Mouse (Mus musculus) c-Kit-positive CD71-negative TER-119-negative erythroid progenitor cells, embryonic 14.5 days (primary cell): ENCODE measurements around the gene Olfr31.
A peak's percentile ranks its signal among the peaks of the same experiment; 100 is the strongest.

ENCODE experiments used
- DNase-seq: peaks from one replicate; pipeline ENCODE4 v3.0.0-alpha.2; 2013; ENCODE audit warnings: low read depth

The Olfr31 gene

DNA sequence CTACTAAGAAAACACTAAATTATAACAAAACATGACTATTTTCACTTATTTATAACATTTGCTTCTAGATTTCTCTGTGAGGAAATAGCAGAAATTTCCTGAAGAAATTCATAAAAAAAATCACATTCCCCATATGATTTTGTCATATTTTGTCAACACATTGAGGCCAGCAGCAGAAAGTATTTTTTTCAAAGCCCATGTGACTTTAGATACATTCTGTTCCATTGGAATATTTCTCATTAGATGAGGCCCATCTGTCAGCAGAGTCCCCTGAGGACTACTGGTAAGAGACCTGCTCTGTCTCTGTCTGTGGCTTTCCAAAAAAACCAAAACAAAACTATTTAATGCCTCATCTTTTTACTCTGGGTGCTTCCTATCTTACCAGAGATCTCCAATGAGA lies at the start of gene Olfr31:
Gene Olfr31, plus strand, starts transcription at position 301 of the 400 bp plus-strand sequence.
- DNase-seq = no peak

DNA sequence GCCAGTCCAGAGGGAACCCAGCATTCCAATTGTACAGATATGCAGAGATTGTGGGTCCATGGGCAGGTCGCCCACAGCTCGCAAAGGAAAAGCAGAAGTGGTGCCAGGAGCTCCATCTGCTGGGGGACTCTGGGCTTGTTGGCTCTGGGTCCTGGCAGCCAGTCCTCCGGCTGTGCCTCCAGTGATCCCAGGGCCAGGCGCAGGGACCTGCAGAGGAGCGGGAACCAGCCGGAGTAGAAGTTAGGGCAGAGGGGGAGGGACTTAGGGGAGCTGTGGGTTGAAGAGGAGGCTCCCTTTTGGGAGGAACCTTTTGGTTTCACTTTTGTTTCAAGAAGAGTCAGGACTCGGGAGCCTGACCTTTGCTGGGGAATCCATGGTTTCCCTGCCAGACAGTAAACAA lies 28.2 kb upstream of the Olfr31 start:
- DNase-seq = peak; percentile 0

DNA sequence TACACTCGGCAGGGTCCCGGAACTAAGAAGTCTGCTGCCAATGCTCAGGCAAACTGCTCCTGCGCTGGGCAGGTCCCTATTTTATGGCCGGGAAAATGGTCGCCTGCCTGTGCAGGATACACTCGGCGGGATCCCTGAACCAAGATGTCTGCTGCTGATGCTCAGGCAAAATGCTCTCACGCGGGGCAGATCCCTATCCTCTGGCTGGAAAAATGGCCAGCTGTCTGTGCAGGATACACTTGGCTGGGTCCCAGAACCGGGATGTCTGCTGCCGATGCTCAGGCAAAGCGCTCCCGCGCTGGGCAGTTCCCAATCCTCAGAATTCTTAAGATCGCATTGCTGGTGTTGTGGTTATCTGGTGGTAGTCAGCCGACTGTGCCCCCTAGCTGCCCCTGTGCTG lies 13.7 kb upstream of the Olfr31 start:
- no peak for DNase-seq

DNA sequence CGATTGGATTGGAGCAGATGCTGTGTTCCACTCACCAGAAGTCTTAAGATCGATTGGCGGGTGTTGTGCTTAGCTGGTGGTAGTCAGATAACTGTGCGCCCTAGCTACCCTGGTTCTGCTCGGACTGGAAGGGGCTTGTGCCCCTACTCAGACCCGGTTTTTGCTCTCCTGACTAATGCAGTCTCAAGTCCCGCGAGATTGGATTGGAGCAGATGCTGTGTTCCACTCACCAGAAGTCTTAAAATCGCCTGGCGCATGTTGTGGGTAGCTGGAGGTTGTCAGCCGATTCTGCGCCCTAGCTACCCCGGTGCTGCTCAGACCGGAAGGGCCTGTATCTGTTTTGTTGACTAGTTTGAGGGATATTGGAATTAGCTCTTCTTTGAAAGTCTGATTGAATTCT lies 13.2 kb upstream of the Olfr31 start:
- no peak for DNase-seq

DNA sequence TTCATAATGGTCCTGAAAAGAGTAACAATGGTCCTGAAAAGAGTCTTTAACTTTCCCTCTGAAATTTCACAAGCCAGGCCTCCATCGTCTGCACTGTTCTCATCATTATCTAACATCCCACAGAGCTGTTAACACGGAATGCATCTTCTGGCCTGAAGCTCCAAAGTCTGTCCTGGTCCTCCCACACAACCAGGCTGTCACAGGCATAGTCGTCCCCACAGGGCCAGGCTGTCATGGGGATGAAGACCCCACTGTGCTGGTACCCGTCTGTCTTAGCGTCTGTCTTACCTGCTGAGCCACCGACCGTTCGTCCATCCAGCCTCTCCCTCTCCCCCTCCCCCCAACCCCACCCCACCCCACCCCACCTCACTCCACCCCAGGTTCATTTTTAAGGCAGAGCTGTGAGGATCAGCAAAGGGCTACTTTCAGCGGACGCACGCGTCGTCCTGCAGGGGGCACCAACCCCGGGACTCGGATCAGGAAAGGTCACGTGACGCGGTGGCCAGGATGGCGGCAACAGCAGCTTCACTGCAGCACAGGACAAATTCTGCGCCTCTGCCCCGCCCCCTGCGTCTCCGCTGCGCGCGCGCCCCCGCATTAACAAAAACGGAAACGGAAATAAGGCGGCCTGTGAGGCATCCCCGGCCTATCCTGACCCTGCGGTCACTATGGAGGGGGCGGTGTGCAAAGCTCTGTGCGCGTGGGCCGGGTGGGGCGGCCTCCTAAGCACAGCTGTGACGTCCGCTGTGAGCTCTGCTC lies 22.7 kb downstream of the Olfr31 start:
- peak; percentile 85 for DNase-seq

DNA sequence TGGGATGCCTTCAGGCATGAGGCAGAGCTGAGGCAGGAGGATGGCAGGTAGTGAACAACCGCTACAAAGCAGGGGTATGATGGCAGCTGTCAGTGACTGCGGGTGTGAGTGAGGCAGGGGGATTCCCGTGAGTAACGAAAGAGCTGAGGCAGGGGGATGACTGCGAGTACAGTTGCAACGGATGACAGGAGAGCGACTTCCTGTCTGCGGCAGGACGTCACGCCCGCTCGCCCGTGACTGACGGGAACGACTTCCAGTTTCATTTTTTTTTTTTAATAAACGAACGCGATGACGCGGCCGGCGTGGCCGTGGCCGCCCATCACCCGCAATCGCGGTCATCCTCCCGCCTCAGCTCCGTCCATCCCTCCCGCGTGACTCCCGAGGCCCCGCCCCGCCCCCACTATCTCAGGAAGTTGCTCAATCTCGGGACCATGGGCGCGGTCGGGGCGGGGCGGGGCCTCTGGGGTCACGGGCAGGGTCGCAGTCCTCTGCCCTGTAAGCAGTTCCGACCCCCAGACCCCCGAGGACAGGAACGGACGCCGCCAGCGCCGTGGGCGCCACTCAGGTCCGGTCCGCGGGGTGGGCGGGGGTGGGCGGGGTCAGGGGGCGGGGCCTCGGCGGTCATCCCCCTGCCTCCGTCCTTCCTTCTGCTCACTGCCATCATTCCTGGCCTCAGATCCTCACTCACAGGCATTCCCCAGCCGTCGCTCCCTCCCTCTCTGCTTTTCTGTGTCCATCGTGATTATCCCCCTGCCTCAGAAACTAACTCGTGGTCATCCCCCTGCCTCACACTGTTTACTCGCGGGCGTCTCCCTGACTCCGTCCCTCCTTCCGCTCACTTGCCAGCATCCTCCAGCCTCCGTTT lies 23.6 kb downstream of the Olfr31 start, which contains the start of gene Il3ra:
Gene Il3ra, plus strand, starts transcription at position 328 of the 865 bp plus-strand sequence.
- peak; percentile 56 for DNase-seq

DNA sequence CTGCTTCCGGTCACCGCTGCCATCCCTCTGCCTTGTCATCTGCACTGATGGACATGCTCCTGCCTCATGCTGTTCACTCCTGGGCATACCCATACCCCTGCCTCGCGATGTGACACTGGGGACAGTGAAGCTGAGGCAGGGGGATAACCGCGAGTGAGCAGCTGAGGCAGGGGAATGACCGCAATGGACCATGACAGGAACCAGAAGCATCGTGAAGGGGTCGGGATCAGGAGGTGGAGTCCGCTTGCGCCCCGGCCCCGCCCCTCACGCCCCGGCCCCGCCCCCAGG lies 24.1 kb downstream of the Olfr31 start:
- DNase-seq = no peak

DNA sequence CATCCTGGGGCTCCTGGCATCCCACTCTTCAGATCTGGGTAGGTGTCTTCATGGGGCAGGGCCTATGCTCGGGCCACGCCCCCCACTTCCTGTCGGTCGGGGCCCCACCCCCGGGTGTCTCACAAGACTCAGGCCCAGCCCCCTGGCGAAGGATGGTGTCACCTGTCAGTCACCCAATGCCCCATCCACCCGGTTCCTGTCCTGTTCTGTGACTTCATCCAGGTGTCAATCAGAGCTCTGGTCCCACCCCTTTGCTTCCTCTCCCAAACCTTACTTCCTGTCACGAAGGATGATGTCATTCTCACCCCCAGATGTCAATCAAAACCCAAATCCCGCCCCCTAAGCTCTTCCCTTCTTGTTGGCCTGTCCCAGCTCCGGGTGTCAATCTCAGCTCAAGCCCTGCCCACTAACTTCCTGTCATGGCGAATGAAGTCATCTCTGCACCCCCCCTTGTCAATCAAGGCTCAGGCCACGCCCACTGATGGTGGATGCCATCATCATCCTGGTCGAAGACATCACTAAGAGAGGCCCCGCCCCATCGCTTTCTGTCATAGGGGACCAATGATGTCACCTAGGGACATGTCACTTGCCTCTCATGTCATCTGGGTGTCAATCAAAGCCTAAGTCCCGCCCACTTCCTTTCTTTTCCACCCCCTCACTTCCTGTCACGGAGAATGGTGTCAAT lies 24.7 kb downstream of the Olfr31 start:
- DNase-seq = no peak

DNA sequence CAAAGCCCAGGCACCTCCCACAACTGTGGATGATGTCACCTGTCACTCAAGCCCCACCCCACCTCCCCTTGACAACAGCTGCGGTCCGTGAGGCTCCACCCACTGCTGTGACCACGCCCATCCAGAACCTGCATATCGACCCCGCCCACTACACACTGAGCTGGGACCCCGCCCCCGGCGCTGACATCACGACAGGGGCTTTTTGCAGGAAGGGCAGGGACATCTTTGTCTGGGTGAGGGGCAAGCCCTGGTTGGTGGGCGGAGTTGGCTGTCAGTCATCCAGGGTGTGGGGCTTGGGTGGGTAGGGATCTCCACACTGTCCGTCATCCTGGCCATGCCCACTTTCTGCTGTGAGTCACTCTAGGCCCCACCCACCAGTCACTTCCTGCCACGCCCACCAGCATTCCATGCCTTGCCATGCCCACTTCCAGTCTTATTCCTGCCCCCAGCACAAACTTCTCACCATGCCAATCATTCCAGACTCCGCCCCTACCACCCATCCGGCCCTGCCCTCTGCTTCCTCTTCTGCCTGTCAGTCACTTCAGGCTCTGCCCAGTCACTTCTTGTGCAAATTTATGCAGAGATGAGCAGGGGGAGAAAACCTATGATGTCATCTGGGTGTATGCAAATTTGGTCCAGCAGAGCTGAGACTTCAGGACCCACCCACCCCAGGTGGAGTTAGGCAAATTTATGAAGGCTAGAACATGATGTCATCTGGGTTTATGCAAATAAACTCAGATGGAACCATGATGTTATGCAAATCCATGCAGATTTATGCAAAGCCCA lies 25.4 kb downstream of the Olfr31 start:
- DNase-seq = no peak

DNA sequence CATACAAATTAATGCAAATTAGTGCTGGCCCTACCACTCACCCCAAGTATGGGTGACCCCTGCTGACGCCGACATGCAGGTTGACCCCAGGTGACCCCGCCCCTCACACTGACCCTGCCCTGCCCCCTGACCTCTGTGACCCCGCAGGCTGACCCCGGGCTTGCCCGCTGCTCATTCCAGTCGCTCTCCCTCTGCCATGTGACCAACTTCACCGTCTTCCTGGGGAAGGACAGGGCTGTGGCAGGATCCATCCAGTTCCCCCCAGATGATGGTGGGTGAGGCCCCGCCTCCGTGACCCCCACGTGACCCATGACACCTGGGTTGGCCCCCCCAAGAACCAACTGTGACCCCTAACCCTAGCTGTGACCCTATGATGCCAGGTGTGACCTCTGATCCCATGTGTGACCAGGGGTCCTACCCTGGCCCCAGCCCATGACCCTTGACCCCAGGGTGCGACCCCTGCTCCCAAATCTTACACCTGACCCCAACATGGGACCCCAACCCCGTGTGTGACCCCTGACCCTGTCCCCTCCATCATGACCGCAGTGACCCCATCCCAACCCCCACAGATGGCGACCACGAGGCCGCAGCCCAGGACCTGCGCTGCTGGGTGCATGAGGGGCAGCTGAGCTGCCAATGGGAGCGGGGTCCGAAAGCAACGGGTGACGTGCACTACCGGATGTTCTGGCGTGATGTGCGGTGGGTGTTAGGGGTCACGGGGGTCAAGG lies 26.2 kb downstream of the Olfr31 start:
- DNase-seq = no peak

DNA sequence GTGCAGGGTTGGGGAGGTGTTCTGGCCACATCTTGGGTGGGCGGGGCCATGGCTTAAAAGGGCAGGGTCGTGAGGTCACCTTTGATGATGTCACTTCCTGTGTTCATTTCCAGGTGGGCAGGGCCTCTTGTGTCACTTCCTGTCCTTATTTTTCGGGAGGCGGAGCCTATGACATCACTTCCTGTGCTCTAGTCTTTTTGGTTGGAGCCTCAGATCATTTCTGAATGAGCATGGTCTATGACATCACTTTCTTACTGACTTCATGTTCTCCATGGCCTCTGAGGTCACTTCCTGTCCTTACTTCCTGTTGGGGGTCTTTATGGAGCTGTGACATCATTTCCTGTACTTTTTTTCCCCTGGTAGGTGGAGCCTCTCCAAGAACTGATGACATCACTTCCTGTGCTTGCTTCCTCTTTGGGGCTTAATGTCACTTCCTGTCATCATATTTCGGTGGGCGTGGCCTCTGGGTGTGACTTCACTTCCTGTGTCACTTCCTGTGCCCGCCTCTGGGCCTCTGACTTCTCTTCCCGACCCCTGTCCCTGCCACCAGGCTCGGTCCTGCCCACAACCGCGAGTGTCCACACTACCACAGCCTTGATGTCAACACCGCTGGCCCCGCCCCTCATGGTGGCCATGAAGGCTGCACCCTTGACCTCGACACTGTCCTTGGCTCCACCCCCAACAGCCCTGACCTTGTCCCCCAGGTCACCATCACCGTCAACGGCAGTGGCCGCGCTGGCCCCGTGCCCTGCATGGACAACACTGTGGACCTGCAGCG lies 27.0 kb downstream of the Olfr31 start:
- DNase-seq = no peak

DNA sequence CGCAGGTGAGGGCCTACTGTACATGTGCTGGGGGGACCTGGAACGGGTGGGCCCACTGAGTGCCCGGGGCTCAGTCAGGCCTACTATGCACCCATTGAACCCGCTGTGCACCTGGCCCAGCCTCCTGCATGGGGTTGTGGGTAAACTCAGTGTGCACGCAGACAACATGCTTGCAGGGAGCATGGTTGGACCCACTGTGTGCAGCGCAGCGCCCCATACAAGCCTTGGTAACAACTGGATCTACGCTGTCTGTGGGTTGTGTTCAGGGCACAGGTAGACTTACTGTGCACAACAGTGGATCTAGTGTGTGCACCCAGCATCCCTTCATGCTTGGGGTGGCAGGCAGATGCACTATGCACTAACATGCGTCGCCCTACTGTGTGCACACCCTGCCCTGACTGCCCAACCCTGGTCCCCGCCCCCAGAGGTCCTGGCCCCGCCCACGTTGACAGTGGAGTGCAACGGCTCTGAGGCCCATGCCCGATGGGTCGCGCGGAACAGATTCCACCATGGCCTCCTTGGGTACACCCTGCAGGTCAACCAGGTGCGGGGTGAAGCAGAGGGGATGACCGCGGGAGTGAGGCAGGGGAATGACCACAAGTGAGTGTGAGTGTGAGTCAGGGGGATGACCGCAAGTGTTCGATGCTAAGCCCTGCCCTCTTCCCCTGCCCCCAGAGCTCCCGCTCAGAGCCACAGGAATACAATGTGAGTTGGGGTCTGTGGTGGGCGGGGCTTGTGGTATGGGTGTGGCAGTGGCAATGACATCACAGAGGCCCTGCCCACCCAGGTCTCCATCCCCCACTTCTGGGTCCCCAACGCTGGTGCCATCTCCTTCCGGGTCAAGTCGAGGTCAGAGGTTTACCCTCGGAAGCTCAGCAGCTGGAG lies 27.9 kb downstream of the Olfr31 start:
- no peak for DNase-seq

DNA sequence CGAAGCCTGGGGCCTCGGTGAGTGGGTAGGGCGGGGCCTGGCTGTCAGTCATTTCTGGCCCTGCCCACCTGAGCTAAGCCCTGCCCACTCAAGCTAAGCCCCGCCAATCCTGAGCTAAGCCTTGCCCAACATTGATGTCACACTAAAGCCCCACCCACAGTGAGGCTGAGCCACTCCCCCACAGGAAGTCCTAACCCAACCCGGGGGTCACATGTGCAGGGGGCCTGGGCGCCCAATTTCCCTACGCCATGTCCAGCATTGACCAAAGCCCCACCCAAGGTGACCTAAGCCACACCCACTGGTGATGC lies 28.5 kb downstream of the Olfr31 start:
- no peak for DNase-seq

DNA sequence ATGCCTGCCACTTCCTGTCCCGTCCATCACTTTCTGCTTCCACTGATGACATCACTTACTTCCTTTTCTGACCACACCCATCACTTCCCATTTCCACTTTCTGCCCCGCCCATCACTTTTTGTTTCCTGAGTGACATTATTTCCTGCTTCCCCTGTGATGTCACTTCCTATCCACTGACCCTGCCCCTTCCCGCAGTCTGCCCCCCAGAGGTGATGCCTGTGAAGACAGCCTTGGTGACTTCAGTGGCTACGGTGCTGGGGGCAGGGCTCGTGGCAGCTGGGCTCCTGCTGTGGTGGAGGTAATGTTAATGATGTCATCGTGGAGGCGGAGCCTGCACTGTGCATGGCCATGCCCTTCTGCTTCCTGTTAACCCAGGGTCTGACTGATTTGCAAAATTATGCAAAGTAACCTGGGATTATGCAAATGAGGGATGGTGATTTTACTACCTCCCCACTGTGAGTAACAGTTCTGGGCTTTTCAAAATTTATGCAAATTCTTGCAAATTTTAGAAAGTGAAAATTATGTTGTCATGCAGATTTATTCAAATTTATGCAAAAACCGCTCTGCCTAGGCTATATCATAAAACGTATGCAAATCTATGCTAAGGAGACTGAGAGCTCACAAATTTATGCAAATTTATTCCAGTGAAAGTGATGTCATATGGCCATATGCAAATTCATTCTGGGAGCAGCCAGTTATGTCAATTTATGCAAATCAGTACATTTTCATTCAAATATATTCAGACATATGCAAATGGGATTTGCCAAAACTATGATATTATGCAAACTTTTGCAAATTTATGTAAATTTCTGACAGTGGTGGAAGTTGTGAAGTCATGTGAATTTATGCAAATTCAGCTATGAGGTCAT lies 29.3 kb downstream of the Olfr31 start:
- DNase-seq = no peak

DNA sequence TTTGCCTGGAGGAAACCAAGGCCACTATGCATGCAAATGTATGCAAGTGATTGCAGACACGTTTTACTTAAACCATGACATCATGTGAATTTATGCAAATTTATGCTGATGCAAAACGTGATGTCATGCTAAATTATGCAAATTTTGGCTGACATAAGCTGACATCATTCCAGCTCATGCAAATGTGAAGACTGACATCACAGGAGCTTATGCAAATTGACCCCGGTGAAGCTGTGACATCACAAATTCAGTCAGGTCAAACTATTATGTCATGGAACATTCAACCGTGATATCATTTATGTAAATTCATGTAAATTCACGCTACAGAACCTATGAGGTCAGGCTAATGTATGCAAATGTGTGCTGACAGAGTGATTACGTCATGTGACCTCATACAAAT lies 30.0 kb downstream of the Olfr31 start:
- no peak for DNase-seq

DNA sequence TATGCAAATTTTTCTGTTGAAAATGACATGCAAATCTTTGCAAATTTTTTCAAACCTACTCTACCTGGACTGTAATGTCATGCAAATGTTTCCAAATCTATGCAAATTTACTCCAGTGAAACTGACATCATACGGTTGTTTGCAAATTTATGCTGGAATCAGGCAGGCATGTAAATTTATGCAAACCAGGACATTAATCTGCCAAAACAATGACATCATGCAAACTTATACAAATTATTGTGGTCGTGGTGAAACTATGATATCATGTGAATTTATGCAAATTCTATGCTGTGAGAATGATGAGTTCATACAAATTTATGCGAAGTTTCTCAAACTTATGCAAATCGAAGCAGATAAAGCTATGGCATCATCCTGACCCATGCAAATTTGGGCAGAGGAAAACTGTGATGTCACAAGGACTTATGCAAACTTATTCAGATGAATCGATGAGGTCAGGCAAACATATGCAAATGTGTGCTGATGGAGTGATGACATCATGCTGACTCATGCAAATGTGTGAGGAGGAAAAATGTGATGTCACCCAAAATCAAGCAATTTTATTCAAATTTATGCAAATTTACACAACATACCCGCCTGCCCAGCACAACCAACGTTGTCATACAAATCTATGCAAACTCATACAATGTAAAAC lies 30.6 kb downstream of the Olfr31 start:
- no peak for DNase-seq

DNA sequence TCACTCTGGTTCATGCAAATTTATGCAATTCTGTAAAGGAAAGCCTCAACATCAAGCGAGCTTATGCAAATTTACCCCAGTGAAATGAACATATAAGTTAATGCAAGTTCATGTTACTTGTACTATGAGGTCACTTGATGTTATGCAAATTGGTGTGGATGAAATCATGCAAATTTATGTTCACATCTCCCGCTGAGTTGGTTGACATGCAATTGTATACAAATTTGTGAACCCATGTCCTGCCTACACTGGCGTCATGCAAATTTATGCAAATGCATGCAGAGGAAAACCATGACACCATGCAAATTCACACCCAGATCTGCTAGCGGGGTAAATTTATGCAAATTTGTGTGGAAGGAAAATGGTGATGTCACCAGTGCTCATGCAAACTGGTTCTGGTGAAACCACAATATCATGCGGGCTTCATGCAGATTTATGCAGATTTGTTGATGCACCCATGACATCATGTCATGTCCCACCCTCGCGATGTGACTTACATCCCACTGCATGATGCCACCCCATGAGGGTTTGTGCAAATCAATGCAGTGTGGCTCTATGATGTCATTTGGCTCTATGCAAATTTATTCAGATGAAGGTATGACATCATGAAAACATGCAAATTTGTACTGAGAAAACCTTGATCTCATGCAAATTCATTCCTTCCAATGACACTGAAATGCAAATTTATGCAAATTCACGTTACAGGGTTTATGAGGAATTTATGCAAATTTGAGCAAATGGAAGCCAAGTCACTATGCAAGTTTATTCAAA lies 31.3 kb downstream of the Olfr31 start:
- DNase-seq = no peak
